Mouse (Mus musculus) testis, adult 2 months (tissue): ENCODE measurements around the gene Mindy4.

ENCODE experiments used
- CTCF ChIP-seq: fragments of 200-500 bp; IDR thresholded peaks from 2 replicates; pipeline ENCODE4 v1.5.1; 2012; ENCODE audit warnings: low read depth, mild to moderate bottlenecking, inconsistent platforms, low read length, moderate library complexity; ENCODE audit not compliant: control insufficient read depth, insufficient read depth, insufficient replicate concordance
- POLR2A ChIP-seq: fragments of 200-500 bp; IDR thresholded peaks from 2 replicates; pipeline ENCODE4 v1.6.1; 2012; ENCODE audit warnings: low read depth, mild to moderate bottlenecking, inconsistent platforms, low read length, moderate library complexity; ENCODE audit not compliant: control insufficient read depth

DNA sequence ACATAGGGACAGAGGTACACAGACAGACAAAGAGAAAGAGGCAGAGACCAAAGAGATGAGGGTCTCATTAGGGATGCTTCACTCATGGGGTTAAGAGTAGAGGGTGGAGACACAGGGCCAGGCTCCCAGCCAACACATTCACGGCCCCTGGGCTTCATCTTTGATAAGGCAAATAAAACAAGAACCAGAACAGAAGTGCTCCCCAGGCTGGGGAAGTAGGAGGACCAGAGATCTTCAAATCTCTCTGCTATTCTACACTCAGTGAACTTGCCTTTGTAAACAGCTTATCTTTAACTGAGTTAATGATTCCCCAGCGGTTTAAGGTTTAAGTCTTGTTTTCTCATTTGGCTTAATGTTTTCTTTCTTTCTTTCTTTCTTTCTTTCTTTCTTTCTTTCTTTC is 27.7 kb upstream of the Mindy4 start:
- TF ChIP-seq POLR2A (no peak), CTCF (no peak)
